Mouse (Mus musculus): ENCODE measurements at regions not wholly inside any gene's neighbourhood (a gene's known extent, or its start where the extent isn't known, plus 50 kb on each side); places are given as distances from the start of the nearest gene placed in this dataset.
A peak's percentile ranks its signal among the peaks of the same experiment; 100 is the strongest.

DNA sequence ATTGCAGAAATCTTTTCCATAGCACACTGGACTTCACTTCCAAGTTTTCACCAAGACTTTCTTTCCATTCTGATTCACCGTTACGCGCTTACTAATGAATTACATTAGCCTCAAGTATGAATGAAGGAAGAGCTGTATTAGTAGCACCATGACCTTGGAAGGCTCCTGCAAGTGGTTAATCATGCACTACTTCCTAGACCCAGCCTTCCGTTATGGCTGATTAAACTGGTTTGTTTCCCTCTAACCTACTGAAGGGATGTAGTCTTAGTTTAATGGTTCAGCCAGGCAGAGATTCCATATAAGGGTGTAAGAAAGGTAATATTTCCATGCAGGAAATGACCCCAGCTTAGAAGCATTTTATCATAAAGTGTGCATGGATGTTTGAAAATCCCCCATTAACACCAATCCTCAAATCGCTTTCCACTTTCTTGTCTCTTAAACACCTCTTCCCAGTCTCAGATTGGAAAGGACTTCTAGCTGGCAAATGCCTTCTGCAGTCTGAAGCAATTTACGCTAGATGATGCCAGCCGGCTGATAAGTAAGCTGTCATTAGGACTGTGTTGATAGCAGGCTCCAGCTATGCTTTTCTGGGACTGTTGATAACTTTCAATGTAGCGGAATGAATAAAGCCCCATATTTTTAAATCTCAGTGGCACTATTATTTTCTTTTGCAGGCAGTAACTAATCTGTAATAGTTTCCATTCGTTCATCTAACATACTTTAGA, 215.6 kb upstream of the Bmp2 start:
- Histone ChIP-seq H3K4me3 (ENCODE audit: low read depth, low read length) (no peak overlapping the region), H3K9me3 (ENCODE audit: control insufficient read depth, low read length) (no peaks in the 10 kb centered on the region), H3K4me2 (ENCODE audit: low read depth, low read length) (no peak overlapping the region), H3K9ac (ENCODE audit: low read depth, low read length) (no peak overlapping the region), H3K36me3 (ENCODE audit: control insufficient read depth, insufficient read depth, low read length) (no peaks in the 10 kb centered on the region), H3K27me3 (replicated peaks; ENCODE audit: control insufficient read depth, insufficient read depth, low read length) (no peaks in the 10 kb centered on the region), H3K27ac (replicated peaks; ENCODE audit: low read depth, low read length) (no peak overlapping the region), H3K4me1 (ENCODE audit: control insufficient read depth, insufficient read depth, low read length) (peaks cover 7% of the 10 kb centered on the region; the same call in 1 of the 2 replicates)
- 80% methylated on average over 9 of the region's 9 CpGs for WGBS
- ATAC-seq (ENCODE audit: low read depth) (no peak), DNase-seq (ENCODE audit: low spot score) (no peak)

DNA sequence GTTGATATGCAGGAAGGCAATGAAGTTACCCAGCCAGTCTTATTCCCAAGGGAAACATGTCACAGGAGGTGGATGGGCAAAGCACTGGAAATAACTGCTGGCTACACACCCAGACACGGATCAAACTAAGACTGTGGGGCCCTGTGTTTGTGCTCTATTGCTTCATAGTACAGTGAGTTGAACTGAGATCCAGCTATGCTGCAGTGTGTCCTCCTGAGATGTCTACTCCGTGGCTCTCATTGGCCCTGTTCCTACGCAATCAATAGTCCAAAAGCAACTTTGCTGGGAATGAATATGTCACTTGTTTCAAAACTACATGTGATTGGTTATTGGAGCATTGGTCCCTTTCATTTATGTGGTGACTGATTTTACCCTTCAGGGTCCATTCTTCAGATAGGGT, 213.8 kb upstream of the Bmp2 start:
- no peak overlapping the region for H3K27ac ChIP-seq (replicated peaks; ENCODE audit: low read depth, low read length)
- WGBS, result 79% methylated on average over 3 of the region's 3 CpGs
- no peaks in the 10 kb centered on the region for H3K9me3 ChIP-seq (ENCODE audit: control insufficient read depth, low read length)
- no peak overlapping the region for H3K4me2 ChIP-seq (ENCODE audit: low read depth, low read length)
- no peaks in the 10 kb centered on the region for H3K36me3 ChIP-seq (ENCODE audit: control insufficient read depth, insufficient read depth, low read length)
- no peak for DNase-seq (ENCODE audit: low spot score)
- H3K9ac ChIP-seq (ENCODE audit: low read depth, low read length), result no peak overlapping the region
- no peak overlapping the region for H3K4me3 ChIP-seq (ENCODE audit: low read depth, low read length)
- peaks cover 7% of the 10 kb centered on the region; the same call in 1 of the 2 replicates for H3K4me1 ChIP-seq (ENCODE audit: control insufficient read depth, insufficient read depth, low read length)
- no peak for ATAC-seq (ENCODE audit: low read depth)
- H3K27me3 ChIP-seq (replicated peaks; ENCODE audit: control insufficient read depth, insufficient read depth, low read length), result no peaks in the 10 kb centered on the region

DNA sequence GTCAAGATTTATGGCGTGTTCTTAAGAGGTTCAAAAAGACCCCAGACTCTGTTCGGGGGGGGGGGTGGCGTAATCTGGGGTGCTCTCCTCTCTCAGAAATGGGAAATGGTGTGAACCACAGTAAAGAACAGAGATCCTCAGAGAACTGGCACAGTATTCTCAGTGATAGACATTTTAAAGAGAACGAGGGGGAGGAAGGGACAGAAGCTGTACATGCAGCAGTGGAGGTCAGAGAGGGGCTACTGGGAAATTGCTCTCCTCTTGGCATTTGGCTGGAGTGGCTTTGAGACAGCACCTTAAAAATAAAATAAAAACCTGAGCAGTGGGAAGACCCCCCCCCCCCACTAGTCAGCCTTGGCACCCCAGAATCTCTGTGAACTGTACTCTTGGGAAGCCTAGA, 210.6 kb upstream of the Bmp2 start:
- DNase-seq (ENCODE audit: low spot score) (no peak), ATAC-seq (ENCODE audit: low read depth) (no peak)
- H3K36me3 ChIP-seq (ENCODE audit: control insufficient read depth, insufficient read depth, low read length), result no peaks in the 10 kb centered on the region
- H3K4me2 ChIP-seq (ENCODE audit: low read depth, low read length), result no peak overlapping the region
- no peak overlapping the region for H3K27ac ChIP-seq (replicated peaks; ENCODE audit: low read depth, low read length)
- peaks cover 7% of the 10 kb centered on the region; the same call in 1 of the 2 replicates for H3K4me1 ChIP-seq (ENCODE audit: control insufficient read depth, insufficient read depth, low read length)
- WGBS, result 87% methylated on average over 4 of the region's 4 CpGs
- no peak overlapping the region for H3K9ac ChIP-seq (ENCODE audit: low read depth, low read length)
- no peak overlapping the region for H3K4me3 ChIP-seq (ENCODE audit: low read depth, low read length)
- no peaks in the 10 kb centered on the region for H3K27me3 ChIP-seq (replicated peaks; ENCODE audit: control insufficient read depth, insufficient read depth, low read length)
- no peaks in the 10 kb centered on the region for H3K9me3 ChIP-seq (ENCODE audit: control insufficient read depth, low read length)

DNA sequence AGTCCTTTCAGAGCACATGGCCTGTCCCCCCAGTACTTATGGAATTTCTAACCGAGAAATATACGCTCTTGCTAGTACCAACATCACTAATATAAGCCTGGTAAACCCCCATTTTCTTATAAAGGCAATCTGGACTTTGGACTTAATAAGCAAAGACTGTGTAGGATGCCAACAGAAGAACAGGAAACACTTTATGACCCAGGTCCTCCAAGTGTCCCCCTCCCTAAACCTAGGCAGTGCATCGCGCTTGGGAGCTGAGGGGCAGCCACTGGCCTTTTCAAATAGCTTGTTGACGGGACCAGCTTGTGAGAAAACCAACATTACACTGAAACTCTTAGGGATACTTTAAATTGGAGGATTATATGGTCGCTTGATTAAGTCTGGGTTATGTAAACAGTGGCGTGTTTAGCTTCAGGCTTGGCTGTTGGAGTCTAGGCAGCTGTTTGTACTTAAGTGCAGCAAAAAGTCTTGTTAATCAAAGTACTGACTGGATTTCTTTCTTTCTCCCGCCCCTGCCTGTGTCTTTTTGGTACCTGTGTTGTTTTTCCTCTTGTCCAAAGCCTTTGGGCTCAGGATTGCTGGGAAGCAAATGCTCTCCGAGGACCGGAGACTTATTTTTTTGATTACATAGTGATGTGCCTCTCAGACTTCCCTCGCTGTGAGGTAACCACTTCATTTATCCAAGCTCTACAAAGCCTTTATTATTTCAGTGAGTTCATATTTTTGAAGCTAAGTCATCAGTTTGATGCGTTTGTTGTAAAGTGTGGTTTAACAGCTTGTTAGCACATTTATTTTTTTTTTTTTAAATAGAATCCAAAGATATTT, 205.8 kb upstream of the Bmp2 start:
- ATAC-seq (ENCODE audit: low read depth) (no peak), DNase-seq (ENCODE audit: low spot score) (peak; percentile 61)
- 22% methylated on average over 12 of the region's 12 CpGs for WGBS
- H3K27me3 ChIP-seq (replicated peaks; ENCODE audit: control insufficient read depth, insufficient read depth, low read length), result no peaks in the 10 kb centered on the region
- peaks cover 9% of the 10 kb centered on the region for H3K4me1 ChIP-seq (ENCODE audit: control insufficient read depth, insufficient read depth, low read length)
- H3K4me2 ChIP-seq (ENCODE audit: low read depth, low read length), result peak overlapping the region; percentile 4; the same call in 1 of the 2 replicates
- H3K36me3 ChIP-seq (ENCODE audit: control insufficient read depth, insufficient read depth, low read length), result no peaks in the 10 kb centered on the region
- H3K27ac ChIP-seq (replicated peaks; ENCODE audit: low read depth, low read length), result no peak overlapping the region
- no peak overlapping the region for H3K4me3 ChIP-seq (ENCODE audit: low read depth, low read length)
- no peaks in the 10 kb centered on the region for H3K9me3 ChIP-seq (ENCODE audit: control insufficient read depth, low read length)
- H3K9ac ChIP-seq (ENCODE audit: low read depth, low read length), result no peak overlapping the region

DNA sequence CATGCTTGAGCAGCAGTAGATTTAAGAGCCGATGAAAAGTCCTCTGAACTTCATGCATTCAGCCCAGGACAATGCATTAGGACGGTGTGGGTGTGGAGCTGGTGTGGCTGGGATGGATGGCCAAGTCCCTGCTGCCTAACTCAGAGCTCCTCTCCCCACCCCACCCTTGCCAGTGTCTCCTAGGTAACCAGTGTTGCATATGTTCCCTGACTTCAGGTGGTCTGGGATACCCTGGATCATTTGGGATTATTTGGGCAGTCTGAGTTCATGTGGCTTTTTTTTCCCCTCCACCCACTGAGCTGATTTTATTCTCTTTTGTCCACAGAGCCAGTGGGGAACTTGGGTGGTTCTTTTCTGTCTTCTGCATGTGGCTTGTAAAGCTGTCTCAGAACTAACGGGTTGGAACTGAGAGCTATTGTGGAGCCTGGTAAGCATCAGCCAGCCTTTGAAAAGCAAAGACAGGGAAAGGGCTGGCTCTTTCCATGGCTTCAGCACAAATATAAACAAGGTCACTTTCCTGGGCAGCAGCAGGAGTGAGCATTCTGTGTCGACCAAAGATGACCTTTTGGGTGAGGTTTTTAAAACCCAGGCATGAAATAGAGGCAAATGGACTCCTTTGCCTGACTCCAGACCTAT, 205.1 kb upstream of the Bmp2 start:
- H3K27me3 ChIP-seq (replicated peaks; ENCODE audit: control insufficient read depth, insufficient read depth, low read length), result no peaks in the 10 kb centered on the region
- no peak for ATAC-seq (ENCODE audit: low read depth)
- no peak overlapping the region for H3K4me2 ChIP-seq (ENCODE audit: low read depth, low read length)
- WGBS, result 15% methylated on average over 4 of the region's 4 CpGs
- no peak overlapping the region for H3K9ac ChIP-seq (ENCODE audit: low read depth, low read length)
- H3K27ac ChIP-seq (replicated peaks; ENCODE audit: low read depth, low read length), result no peak overlapping the region
- H3K9me3 ChIP-seq (ENCODE audit: control insufficient read depth, low read length), result no peaks in the 10 kb centered on the region
- no peaks in the 10 kb centered on the region for H3K36me3 ChIP-seq (ENCODE audit: control insufficient read depth, insufficient read depth, low read length)
- DNase-seq (ENCODE audit: low spot score), result no peak
- H3K4me3 ChIP-seq (ENCODE audit: low read depth, low read length), result no peak overlapping the region
- H3K4me1 ChIP-seq (ENCODE audit: control insufficient read depth, insufficient read depth, low read length), result peaks cover 9% of the 10 kb centered on the region

DNA sequence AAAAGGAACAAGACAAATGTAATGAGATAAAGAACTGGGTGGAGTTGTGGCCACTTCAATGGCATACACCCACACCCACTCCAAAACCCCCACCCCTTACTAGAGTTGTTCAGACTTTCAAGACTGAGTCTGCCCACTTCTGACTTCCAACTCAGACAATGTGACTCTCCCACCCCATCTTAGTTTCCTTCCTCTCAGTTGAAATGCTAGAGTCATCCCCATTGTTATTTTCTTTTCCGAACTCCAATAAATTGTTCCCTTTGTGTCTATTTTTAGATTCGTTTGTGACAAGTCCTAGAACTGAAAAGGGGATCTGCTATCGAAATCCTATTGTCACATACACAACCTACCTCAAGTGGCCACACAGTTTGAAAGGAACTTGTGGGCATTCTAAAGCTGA, 200.7 kb upstream of the Bmp2 start:
- Histone ChIP-seq H3K27ac (replicated peaks; ENCODE audit: low read depth, low read length) (no peak overlapping the region), H3K4me2 (ENCODE audit: low read depth, low read length) (no peak overlapping the region), H3K9me3 (ENCODE audit: control insufficient read depth, low read length) (no peaks in the 10 kb centered on the region), H3K9ac (ENCODE audit: low read depth, low read length) (no peak overlapping the region), H3K4me1 (ENCODE audit: control insufficient read depth, insufficient read depth, low read length) (peaks cover 9% of the 10 kb centered on the region), H3K27me3 (replicated peaks; ENCODE audit: control insufficient read depth, insufficient read depth, low read length) (no peaks in the 10 kb centered on the region), H3K36me3 (ENCODE audit: control insufficient read depth, insufficient read depth, low read length) (no peaks in the 10 kb centered on the region), H3K4me3 (ENCODE audit: low read depth, low read length) (no peak overlapping the region)
- WGBS, result 81% methylated on average over 3 of the region's 3 CpGs
- ATAC-seq (ENCODE audit: low read depth) (no peak), DNase-seq (ENCODE audit: low spot score) (no peak)

DNA sequence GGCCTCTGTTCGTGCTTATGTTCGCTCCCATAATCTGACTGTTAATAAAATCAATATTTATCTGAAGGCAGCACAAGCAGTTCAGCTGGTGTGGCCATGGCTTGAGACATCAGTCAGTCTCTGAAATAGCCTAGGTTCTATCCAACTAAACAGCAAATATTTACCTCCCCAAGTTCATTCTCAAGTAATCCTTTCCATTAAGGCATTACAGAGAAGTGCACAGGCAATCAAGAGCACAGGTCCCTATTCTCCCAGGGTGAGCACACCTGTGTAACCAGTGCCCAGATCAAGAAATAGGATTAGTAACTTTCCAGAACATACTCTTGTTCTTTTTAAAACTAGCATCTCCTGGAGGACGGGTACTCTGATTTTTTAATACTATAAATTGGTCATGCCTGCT, 199.2 kb upstream of the Bmp2 start:
- 79% methylated on average over 3 of the region's 3 CpGs for WGBS
- ATAC-seq (ENCODE audit: low read depth), result no peak

DNA sequence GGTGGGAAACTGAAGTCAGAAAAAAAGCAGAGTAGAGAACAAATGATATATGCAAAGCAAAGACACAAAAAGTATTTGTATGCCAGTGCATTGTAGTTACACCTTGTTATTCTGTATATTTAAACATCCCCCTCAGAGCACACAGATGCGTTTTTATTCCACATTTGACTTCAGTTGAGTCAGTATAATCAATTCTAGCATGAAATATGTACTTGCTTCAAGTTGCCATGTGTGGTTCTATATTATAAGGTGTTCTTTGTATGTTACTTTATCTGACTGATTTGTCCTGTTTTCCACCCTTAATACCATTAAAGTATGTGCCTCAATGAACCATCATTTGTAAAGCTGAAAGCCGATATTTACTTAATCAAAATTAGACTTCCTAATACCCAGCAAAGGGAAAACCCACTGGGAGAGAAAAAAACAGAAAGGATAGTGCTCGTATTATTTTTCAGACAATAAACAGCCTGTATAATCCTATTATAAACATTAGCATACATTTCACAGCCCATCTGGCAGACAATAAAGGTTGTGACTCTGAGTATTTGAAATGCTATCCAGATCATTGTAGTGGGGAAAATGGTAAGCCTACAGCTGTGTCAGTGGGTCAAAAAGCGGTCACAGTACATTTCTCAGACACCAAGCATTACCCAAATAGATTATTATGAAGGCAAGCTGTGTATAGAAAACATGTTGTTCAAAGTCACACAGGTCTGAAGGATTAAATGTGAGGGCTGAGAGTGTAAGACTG, 189.1 kb upstream of the Bmp2 start:
- peak; percentile 86 for ATAC-seq (ENCODE audit: low read depth)
- no peaks in the 10 kb centered on the region for H3K4me1 ChIP-seq (ENCODE audit: control insufficient read depth, insufficient read depth, low read length)
- WGBS, result 59% methylated on average over 4 of the region's 4 CpGs
- H3K36me3 ChIP-seq (ENCODE audit: control insufficient read depth, insufficient read depth, low read length), result no peaks in the 10 kb centered on the region
- no peak overlapping the region for H3K9ac ChIP-seq (ENCODE audit: low read depth, low read length)
- no peaks in the 10 kb centered on the region for H3K9me3 ChIP-seq (ENCODE audit: control insufficient read depth, low read length)
- H3K27ac ChIP-seq (replicated peaks; ENCODE audit: low read depth, low read length), result no peak overlapping the region
- no peaks in the 10 kb centered on the region for H3K27me3 ChIP-seq (replicated peaks; ENCODE audit: control insufficient read depth, insufficient read depth, low read length)
- no peak overlapping the region for H3K4me3 ChIP-seq (ENCODE audit: low read depth, low read length)
- peak; percentile 36 for DNase-seq (ENCODE audit: low spot score)
- no peak overlapping the region for H3K4me2 ChIP-seq (ENCODE audit: low read depth, low read length)

More for the DNA sequence above, 199.2 kb upstream of the Bmp2 start:
- no peak overlapping the region for H3K9ac ChIP-seq (ENCODE audit: low read depth, low read length)
- H3K4me1 ChIP-seq (ENCODE audit: control insufficient read depth, insufficient read depth, low read length), result no peaks in the 10 kb centered on the region
- no peak for DNase-seq (ENCODE audit: low spot score)
- no peak overlapping the region for H3K4me3 ChIP-seq (ENCODE audit: low read depth, low read length)
- no peak overlapping the region for H3K27ac ChIP-seq (replicated peaks; ENCODE audit: low read depth, low read length)
- no peak overlapping the region for H3K4me2 ChIP-seq (ENCODE audit: low read depth, low read length)
- no peaks in the 10 kb centered on the region for H3K36me3 ChIP-seq (ENCODE audit: control insufficient read depth, insufficient read depth, low read length)
- H3K27me3 ChIP-seq (replicated peaks; ENCODE audit: control insufficient read depth, insufficient read depth, low read length), result no peaks in the 10 kb centered on the region
- no peaks in the 10 kb centered on the region for H3K9me3 ChIP-seq (ENCODE audit: control insufficient read depth, low read length)

Measured in embryonic facial prominence, embryonic 14.5 days (tissue).